Mouse (Mus musculus) midbrain, embryonic 12.5 days (tissue): ENCODE data around the gene Tifab. TPM values are rescaled to one million over a fixed set of nuclear protein-coding genes. Genes with fewer than 3 reads are reported as not detected.

Source experiments
- ATAC-seq: fragments of 200-750 bp; cut with Nextera tagmentation; 2 replicates; pipeline ENCODE4 v1.8.0; 2017; ENCODE audit warnings: low read depth, moderate TSS enrichment, moderate library complexity; ENCODE audit not compliant: low FRiP score
- H3K27ac ChIP-seq: fragments of 300-500 bp; sonication (generic); replicated peaks from 2 replicates; pipeline ENCODE4 v1.5.1; 2016; ENCODE audit warnings: mild to moderate bottlenecking
- H3K27me3 ChIP-seq: fragments of 300-500 bp; sonication (generic); 2 replicates; pipeline ENCODE4 v1.6.1; 2016; ENCODE audit warnings: mild to moderate bottlenecking
- H3K36me3 ChIP-seq: fragments of 300-500 bp; sonication (generic); 2 replicates; pipeline ENCODE4 v1.6.1; 2016
- H3K4me1 ChIP-seq: fragments of 300-500 bp; sonication (generic); 2 replicates; pipeline ENCODE4 v1.6.1; 2016
- H3K4me2 ChIP-seq: fragments of 300-500 bp; sonication (generic); replicated peaks from 2 replicates; pipeline ENCODE4 v1.6.1; 2016; ENCODE audit warnings: mild to moderate bottlenecking, moderate library complexity
- H3K4me3 ChIP-seq: fragments of 300-500 bp; sonication (generic); 2 replicates; pipeline ENCODE4 v1.5.1; 2016; ENCODE audit warnings: mild to moderate bottlenecking
- H3K9ac ChIP-seq: fragments of 300-500 bp; sonication (generic); replicated peaks from 2 replicates; pipeline ENCODE4 v1.6.1; 2016; ENCODE audit warnings: mild to moderate bottlenecking, moderate library complexity
- H3K9me3 ChIP-seq: fragments of 300-500 bp; sonication (generic); 2 replicates; pipeline ENCODE4 v1.6.1; 2016; ENCODE audit warnings: mild to moderate bottlenecking
- WGBS: fragments of 180-500 bp; shearing (Covaris S2); methylation state at CpG from one replicate; pipeline ENCODE4 v1.1.7; 2016; 5-methylcytosine and 5-hydroxymethylcytosine counted together
- polyA plus RNA-seq: library from polyadenylated mRNA; unstranded; fragments of >200 nt; fragmentation: Nextera tagmentation; extraction: Ambion mirVana; gene quantifications from 2 replicates; pipeline ENCODE4 v1.2.1, GENCODE M21; 2016

The Tifab gene
- polyA plus RNA-seq, 1 experiment from 2014 or later = 1.1 TPM

DNA sequence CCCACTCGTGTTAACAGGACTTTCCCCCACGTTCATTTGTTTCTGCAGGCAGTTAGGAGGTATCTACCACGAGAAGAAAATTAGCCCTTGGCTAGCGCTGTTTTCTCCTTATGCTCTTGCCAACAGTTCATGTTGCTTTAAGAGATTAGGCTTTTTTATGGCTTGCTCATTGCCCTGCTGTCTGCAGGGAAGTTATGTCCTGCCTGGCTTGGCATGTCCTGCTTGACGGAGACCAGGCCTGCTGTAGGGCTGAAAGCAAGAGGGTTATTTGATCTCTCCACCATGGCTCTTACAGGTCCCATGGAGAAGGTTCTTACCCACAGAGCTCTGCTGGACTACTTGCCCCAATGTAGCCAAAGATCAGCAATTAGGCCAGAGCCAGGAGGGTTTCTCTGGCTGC, 23.6 kb downstream of the Tifab start:
- no peaks in the 10 kb centered on the region for H3K36me3 ChIP-seq
- H3K4me3 ChIP-seq = no peak overlapping the region
- no peak overlapping the region for H3K4me2 ChIP-seq
- no peak overlapping the region for H3K9ac ChIP-seq
- H3K27ac ChIP-seq = no peak overlapping the region
- H3K9me3 ChIP-seq = no peaks in the 10 kb centered on the region
- 0 out of 2 replicates have a peak, but pooled peaks cover 8% of the 10 kb centered on the region for H3K4me1 ChIP-seq
- WGBS = 80% methylated on average over 5 of the region's 5 CpGs
- H3K27me3 ChIP-seq = 0 out of 2 replicates have a peak, but pooled peaks cover 9% of the 10 kb centered on the region
- no peak for ATAC-seq

GRCm38 (mm10) chr13:56152773-56153460, 25.8 kb downstream of the Tifab start:
- Histone ChIP-seq H3K4me3 (no peak overlapping the region), H3K9ac (no peak overlapping the region), H3K4me2 (no peak overlapping the region), H3K4me1 (0 out of 2 replicates have a peak, but pooled peaks cover 6% of the 10 kb centered on the region), H3K36me3 (no peaks in the 10 kb centered on the region), H3K27me3 (0 out of 2 replicates have a peak, but pooled peaks cover 6% of the 10 kb centered on the region), H3K9me3 (no peaks in the 10 kb centered on the region), H3K27ac (no peak overlapping the region)
- WGBS = 67% methylated on average over 7 of the region's 7 CpGs
- no peak for ATAC-seq

GRCm38 (mm10) chr13:56151404-56152226, 27.1 kb downstream of the Tifab start:
- WGBS = 54% methylated on average over 22 of the region's 22 CpGs
- no peak for ATAC-seq

GRCm38 (mm10) chr13:56145523-56145922, 33.2 kb downstream of the Tifab start:
- H3K4me2 ChIP-seq = no peak overlapping the region
- peaks cover 27% of the 10 kb centered on the region for H3K27me3 ChIP-seq
- WGBS = 36% methylated on average over 3 of the region's 3 CpGs
- H3K27ac ChIP-seq = no peak overlapping the region
- H3K4me1 ChIP-seq = peaks cover 12% of the 10 kb centered on the region
- no peak overlapping the region for H3K4me3 ChIP-seq
- no peak overlapping the region for H3K9ac ChIP-seq
- ATAC-seq = no peak
- H3K36me3 ChIP-seq = no peaks in the 10 kb centered on the region
- H3K9me3 ChIP-seq = no peaks in the 10 kb centered on the region

More at GRCm38 (mm10) chr13:56151404-56152226, 27.1 kb downstream of the Tifab start:
- Histone ChIP-seq H3K4me1 (0 out of 2 replicates have a peak, but pooled peaks cover 6% of the 10 kb centered on the region), H3K27me3 (0 out of 2 replicates have a peak, but pooled peaks cover 14% of the 10 kb centered on the region), H3K9me3 (no peaks in the 10 kb centered on the region), H3K36me3 (no peaks in the 10 kb centered on the region), H3K9ac (no peak overlapping the region), H3K27ac (no peak overlapping the region), H3K4me3 (no peak overlapping the region), H3K4me2 (no peak overlapping the region)

DNA sequence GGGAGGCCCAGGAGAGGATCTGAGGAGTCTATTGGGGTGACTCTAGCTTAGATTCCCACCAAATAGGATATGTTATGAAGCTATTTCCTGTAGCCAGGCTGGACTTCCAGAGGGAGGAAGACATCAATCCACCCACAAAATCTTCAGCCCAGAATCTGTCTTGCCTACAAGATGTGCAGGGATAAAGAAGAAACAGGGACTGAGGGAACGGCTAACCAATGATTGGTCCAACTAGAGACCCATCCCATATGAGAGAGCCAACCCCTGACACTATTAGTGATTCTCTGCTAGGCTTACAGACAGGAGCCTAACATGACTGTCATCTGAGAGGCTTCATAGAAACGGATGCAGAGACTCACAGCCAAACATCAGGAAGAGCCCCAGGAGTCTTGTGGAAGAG, 34.7 kb downstream of the Tifab start:
- 56% methylated on average over 2 of the region's 2 CpGs for WGBS

GRCm38 (mm10) chr13:56143151-56143513, 35.6 kb downstream of the Tifab start:
- Histone ChIP-seq H3K27me3 (peaks cover 27% of the 10 kb centered on the region), H3K4me1 (peaks cover 12% of the 10 kb centered on the region), H3K4me2 (no peak overlapping the region; the same call in 1 of the 2 replicates), H3K9me3 (no peaks in the 10 kb centered on the region), H3K36me3 (no peaks in the 10 kb centered on the region), H3K4me3 (no peak overlapping the region), H3K27ac (no peak overlapping the region), H3K9ac (no peak overlapping the region)
- no peak for ATAC-seq
- 3% methylated on average over 7 of the region's 7 CpGs for WGBS

More for the DNA sequence above, 34.7 kb downstream of the Tifab start:
- Histone ChIP-seq H3K27me3 (peaks cover 27% of the 10 kb centered on the region), H3K9ac (no peak overlapping the region), H3K4me3 (no peak overlapping the region), H3K36me3 (no peaks in the 10 kb centered on the region), H3K4me2 (no peak overlapping the region), H3K27ac (no peak overlapping the region), H3K9me3 (no peaks in the 10 kb centered on the region), H3K4me1 (peaks cover 12% of the 10 kb centered on the region)
- ATAC-seq = no peak

DNA sequence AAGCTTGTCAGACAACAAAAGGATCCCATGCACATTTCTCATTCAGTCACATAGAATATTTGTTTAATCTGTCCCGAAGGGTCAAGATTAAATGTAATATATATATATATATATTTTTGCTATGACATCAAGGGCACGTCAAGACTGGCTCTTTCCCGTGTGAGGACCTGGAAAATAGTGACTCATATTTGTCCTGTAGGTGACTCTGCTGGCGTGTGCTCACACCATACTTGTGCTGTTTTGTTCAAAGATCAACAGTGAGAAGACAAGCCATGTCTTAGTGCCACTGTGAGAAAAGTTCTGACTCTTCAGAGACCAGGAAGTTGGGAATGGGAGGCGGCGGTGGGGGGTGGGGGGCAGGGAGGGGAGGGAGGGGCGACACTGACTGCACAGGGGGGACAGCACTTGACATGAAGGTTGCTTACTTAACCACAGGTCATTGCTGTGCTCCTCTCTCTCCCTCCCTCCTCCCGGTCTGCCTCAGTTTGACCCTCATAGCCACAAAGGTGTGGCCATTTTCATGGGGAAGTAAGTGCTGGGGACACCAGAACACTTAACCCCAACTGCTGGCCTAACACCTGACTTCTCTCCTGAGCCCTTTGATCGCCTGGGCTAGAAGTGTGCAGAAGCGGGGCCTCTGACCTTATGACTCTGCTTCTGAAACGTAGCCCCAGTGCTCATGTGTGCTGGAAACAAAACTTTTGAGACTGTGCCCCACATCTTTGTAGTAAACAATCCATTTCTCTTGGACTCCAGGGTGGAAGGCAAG, 36.1 kb downstream of the Tifab start:
- H3K36me3 ChIP-seq = no peaks in the 10 kb centered on the region
- no peaks in the 10 kb centered on the region for H3K9me3 ChIP-seq
- no peak overlapping the region for H3K27ac ChIP-seq
- H3K9ac ChIP-seq = no peak overlapping the region
- H3K27me3 ChIP-seq = peaks cover 27% of the 10 kb centered on the region
- H3K4me3 ChIP-seq = no peak overlapping the region
- H3K4me1 ChIP-seq = peaks cover 12% of the 10 kb centered on the region
- ATAC-seq = no peak
- 22% methylated on average over 10 of the region's 11 CpGs for WGBS
- no peak overlapping the region; the same call in 1 of the 2 replicates for H3K4me2 ChIP-seq

GRCm38 (mm10) chr13:56139167-56139751, 39.4 kb downstream of the Tifab start:
- H3K4me2 ChIP-seq = no peak overlapping the region
- ATAC-seq = no peak
- no peak overlapping the region for H3K9ac ChIP-seq
- no peaks in the 10 kb centered on the region for H3K9me3 ChIP-seq
- H3K4me3 ChIP-seq = no peak overlapping the region
- no peaks in the 10 kb centered on the region for H3K36me3 ChIP-seq
- no peak overlapping the region for H3K27ac ChIP-seq
- 72% methylated on average over 6 of the region's 6 CpGs for WGBS
- H3K4me1 ChIP-seq = peaks cover 23% of the 10 kb centered on the region
- H3K27me3 ChIP-seq = peaks cover 13% of the 10 kb centered on the region

DNA sequence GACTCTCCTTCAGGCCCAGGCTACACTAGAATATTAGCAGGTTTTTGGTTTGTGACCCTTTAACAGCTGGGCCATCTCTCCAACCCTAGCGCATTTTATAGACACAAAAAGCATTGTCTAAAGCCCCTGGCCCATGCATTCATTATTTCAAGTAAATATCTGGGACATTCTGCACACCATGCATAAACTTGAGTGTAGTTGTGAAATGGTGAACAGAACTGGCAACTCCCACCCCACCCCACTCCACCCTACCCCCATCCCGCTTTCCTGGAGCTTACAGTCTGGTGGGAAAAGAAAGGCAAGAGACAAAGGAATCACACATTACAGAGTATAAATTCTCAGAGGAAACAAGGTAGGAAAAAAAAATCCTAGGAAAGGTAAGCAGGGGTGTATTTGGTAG, 42.5 kb downstream of the Tifab start, which contains the start of gene H2afy:
Gene H2afy (minus strand): TSS at position 162 of the 400 bp plus-strand sequence.
- no peak for ATAC-seq
- H3K9ac ChIP-seq = peak within 1 kb of the TSS; percentile 97
- peak within 1 kb of the TSS; percentile 91 for H3K4me2 ChIP-seq
- WGBS = 80% methylated on average over 2 of the region's 2 CpGs
- H3K27me3 ChIP-seq = no peaks in the 10 kb centered on the region
- no peaks in the 10 kb centered on the region for H3K9me3 ChIP-seq
- peak within 1 kb of the TSS; percentile 85 for H3K27ac ChIP-seq
- H3K4me1 ChIP-seq = peaks cover 32% of the 10 kb centered on the region
- H3K4me3 ChIP-seq = peak within 1 kb of the TSS; percentile 86
- peaks cover 7% of the 10 kb centered on the region; the same call in 1 of the 2 replicates for H3K36me3 ChIP-seq

DNA sequence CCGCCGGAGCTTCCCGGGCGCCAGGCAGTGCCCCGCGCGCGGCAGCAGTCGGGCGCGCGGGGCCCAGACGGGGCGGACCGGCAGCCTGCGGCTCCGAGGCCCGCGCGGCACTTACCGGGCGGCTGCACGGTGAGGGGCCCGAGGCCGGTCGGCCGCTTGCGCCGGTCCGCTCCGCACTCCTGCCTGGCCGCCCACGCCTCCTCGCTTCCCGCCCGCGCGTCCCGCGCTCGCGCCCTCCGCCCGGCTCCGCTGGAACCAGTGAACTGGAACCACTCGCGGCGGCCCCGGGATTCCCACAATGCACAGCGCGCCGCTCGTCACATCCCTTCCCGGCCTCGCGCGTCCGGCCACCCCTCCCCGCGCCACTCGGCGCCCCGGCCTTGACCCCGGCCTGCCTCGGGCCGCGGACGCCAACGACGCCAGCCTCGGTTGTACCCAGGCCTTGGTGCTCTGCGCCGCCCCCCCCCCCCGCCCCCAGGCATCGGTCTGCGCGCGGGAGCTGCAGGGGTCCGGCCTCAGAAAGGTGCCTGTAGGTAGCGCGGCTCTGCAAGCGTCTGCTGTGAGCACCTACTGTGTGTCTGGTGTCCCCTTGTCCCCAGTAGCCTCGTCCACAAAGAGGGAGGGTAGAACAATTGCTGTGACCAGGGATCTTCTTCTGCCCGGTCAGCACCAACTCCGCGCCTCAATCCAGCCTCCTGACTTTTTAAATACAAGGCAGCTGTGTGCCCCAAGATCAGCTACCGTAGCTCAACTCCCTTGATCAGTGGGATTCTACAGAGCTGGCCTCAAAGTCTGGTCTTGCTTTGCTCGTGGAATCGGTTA, 43.2 kb downstream of the Tifab start:
- H3K36me3 ChIP-seq = peaks cover 10% of the 10 kb centered on the region
- peak overlapping the region; percentile 91 for H3K4me2 ChIP-seq
- H3K9ac ChIP-seq = peak overlapping the region; percentile 97
- peak overlapping the region; percentile 85 for H3K27ac ChIP-seq
- peak; percentile 76 for ATAC-seq
- no peaks in the 10 kb centered on the region for H3K9me3 ChIP-seq
- H3K27me3 ChIP-seq = no peaks in the 10 kb centered on the region
- WGBS = under 1% methylated on average over 80 of the region's 89 CpGs
- H3K4me3 ChIP-seq = peak overlapping the region; percentile 86
- peaks cover 32% of the 10 kb centered on the region for H3K4me1 ChIP-seq
